Mouse (Mus musculus): ENCODE data around the gene Fxyd1.
A peak's percentile ranks its signal among the peaks of the same experiment; 100 is the strongest.

Gene Fxyd1

DNA sequence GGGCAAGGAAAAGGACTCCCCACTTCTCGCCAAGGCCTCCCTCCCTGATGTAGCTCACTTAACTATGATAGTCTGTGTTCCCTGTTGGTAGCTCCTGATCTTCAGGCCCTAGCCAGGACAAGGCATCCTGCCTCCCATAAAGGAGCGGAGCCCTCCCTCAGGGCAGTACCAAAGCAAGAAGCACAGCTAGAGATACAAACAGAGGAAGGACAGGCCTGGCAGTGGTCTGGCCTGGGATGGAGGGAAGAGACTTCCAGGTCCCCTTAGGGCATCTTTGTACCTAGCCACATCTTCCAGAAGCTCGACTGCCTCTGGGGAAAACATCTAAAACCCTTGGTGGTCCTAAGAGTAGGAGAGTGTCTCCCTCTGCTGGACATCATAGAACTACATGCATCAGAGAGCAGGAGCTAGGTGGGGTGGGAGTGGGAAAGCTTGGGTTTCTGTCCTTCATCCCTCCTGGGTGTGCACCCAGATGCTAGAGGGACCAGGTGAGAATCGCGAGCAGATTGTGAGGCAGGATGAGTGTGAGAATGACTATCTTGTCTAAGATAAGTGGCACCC, 21.0 kb upstream of the Fxyd1 start:
- peak in 1 of 2 experiments; percentile 55 for DNase-seq (ENCODE audit: low spot score in 2 of 2)

GRCm38 (mm10) chr7:31077470-31077869, 20.5 kb upstream of the Fxyd1 start:
- DNase-seq (ENCODE audit: low spot score in 2 of 2), result peak; percentile 57 to 69

- no peak for DNase-seq (ENCODE audit: low spot score in 2 of 2)
These were observed 19.5 kb upstream of the Fxyd1 start, which contains the start of gene Fxyd3 for GRCm38 (mm10) chr7:31076492-31076891. Fxyd3 (minus strand) TSS chr7:31076704.

DNA sequence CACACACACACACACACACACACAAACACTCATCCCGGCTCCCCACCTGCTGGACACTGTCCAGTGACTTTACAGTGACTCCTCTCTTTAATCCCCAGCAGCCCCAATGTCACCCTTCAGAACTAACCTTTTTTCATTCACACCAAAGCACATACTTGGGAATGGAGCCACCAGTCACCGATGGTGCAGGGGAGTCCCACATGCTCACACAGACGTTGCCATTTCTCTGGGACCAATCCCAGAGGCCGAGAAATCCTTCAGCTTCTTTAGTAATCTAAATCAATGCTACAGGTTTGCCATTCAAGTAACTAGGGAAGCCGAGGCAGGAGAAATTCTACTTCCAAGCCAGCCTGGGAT, 17.7 kb upstream of the Fxyd1 start:
- DNase-seq (ENCODE audit: low spot score in 2 of 2), result no peak

DNA sequence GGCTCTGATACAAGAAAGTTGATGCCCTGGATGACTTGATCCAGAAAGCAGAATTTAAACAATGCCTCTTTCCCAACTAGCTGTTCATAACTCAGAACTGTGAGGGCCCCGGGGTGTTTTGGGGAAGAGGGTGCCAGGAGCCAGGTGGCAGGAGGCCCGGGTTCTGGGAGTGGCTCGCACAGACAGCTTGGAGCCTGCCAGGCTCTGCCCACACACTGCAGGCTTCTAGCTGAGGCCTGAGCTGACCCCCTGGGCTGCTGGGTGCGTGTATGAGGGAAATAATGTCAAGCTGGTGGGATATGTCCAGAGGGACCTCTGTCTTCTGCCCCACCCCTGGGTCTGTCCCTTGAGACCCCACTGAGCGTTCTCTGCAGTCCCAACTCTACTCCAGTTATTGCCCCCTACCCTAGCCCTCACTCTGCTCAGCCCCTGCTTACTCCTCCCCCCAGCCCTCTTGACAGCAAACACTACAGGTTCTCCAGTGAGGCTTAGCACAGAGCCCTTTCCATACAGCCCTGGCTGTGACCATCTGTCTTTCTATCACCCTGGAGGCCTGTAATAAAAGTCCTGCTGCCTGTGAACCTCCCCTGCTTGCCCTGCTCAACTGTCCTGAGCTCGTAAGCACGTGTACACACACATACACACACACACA, 17.2 kb upstream of the Fxyd1 start:
- no peak for DNase-seq (ENCODE audit: low spot score in 2 of 2)

DNA sequence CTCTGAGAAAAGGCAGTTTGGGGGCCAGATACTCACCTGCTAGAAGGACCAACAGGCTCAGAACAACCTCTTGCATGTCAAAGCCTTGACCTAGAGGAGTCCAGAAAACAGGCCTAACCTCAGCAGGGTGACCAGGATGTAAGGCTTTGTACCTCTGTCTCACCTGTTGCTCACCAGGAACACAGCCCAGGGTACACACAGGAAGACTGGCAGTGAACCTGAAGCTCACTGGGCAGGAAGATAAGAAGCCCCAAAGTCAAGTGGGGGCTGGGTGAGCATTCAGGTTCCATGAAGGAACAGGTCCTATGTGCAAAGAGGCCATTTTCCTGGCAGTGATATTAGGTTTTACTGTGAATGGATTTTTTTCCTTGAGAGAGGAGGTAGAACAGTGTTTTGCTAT, 16.5 kb upstream of the Fxyd1 start:
- DNase-seq (ENCODE audit: low spot score in 2 of 2), result no peak

DNA sequence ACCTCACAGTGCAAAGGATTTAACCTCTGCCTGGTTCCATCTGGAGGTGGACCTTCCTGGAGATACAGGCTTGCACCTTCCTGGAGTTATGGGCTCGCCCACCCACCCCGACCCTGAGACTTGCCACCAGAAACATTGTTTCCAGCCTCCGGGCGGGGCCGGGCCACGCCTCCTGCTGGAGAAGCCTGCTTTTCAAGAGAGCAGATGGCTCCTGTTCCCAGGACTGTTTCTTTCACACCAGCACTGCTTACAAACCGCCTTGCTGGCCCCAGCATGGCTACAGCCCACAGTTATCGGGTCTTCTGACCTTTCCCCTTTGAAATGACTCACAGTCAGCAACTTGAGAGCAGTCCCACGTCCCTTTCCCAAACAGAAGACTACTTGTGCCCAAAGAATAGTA, 15.3 kb upstream of the Fxyd1 start:
- no peak for DNase-seq (ENCODE audit: low spot score in 2 of 2)

DNA sequence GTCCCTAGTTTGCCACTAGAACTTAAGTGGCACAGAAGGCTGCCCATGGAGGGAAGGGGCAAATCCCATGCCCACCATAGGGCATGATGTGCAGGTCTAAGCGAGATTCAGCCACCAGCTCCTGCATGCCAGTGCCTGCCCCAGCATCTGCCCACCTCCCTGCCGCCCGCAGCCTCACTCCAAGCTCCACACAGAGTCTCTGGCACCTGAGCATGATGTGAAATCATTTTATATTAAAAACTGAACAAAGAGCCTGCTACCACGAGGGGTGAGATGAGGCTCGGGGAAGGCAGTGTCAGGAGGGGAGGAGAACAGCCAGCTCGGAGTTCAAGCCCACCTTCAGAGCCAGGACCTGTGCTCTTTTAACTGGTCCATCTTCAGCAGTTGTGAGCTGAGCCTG, 13.3 kb upstream of the Fxyd1 start:
- DNase-seq (ENCODE audit: low spot score in 2 of 2), result no peak

GRCm38 (mm10) chr7:31069491-31069890, 12.5 kb upstream of the Fxyd1 start:
- no peak for DNase-seq (ENCODE audit: low spot score in 2 of 2)

DNA sequence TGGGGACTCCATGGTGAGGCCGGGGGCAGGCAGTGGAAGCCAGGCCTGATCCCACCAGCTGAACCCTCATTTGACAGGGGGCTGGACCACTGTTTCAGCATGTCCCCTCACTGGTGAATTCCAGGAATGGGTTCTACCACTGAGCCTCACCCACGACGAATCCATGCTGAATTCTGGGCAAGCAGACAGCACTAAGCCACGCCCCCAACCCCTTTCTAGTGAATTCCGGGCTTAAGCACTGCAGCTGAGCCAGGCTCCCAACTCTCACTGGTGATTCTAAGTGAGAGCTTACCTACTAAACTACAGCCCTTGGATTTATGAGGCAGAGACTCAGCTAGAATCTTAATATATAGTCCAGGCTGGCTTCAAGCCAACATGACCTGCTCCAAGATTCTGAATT, 10.8 kb upstream of the Fxyd1 start:
- peak in 1 of 2 experiments; percentile 40 for DNase-seq (ENCODE audit: low spot score in 2 of 2)

- no peak for DNase-seq (ENCODE audit: low spot score in 2 of 2)
These were observed 6.1 kb upstream of the Fxyd1 start for GRCm38 (mm10) chr7:31063074-31063560.

- DNase-seq (ENCODE audit: low spot score in 2 of 2), result no peak
These were observed 3.6 kb upstream of the Fxyd1 start for GRCm38 (mm10) chr7:31060621-31061010.

DNA sequence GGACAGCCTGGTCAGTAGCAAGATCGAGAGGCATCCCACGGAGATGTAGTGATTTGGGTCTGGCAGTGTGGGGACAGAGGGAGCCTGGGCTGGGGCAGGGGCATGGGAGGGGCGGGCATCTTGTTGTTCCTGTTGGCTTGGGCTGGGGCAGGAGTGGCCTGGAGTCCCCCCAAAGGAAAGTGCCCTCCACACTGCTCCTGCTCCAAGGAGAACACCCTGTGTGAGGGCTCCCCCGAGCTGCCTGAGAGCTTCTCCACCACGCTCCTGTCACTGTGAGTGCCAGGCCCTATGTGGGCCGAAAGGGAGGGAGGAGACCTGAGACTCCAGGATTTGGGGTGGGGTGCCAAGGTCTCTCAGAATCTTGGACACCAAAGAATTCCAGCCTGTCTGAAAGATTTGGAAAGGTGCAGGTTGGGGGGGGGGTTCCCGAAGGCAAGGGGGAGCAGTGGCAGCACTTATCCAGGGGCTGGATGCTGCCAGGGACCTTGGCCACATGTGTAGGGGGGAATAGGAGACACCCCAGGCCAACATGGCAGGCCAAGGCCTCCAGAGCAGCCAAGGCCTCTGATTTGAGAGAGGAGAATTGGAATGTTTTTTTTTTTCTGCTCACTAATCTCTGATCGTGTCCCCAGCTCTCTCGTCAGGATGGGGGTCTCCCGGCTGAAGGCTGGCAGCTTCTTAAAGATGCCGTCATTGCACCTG, 3.1 kb upstream of the Fxyd1 start:
- DNase-seq (ENCODE audit: low spot score in 2 of 2), result no peak

GRCm38 (mm10) chr7:31059108-31059507, 2.1 kb upstream of the Fxyd1 start, which contains the start of gene Lgi4:
Lgi4 (plus strand) TSS chr7:31059342.
- DNase-seq (ENCODE audit: low spot score in 2 of 2), result peak; percentile 78 to 79

GRCm38 (mm10) chr7:31058211-31058610, 1.2 kb upstream of the Fxyd1 start:
- no peak for DNase-seq (ENCODE audit: low spot score in 2 of 2)

DNA sequence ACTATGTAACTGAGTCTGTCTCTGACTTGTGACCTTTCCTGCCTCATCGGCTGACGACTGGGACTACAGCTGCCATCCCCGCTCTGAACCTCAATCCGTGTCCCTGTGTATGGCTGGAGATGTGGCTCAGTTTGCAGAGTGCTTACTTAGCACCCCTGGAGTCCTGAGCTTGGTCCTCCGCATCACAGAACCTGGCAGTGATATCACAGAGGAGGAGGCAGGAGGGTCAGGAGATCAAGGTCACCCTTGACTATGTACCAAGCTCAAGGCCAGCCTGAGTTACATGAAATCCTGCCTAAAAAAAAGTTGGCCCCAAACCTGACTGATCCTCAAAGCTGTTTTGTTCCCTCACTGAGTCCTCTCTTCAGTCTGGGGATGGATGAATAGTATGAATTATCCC, 731 bp upstream of the Fxyd1 start:
- no peak for DNase-seq (ENCODE audit: low spot score in 2 of 2)

- DNase-seq (ENCODE audit: low spot score in 2 of 2), result no peak
These were observed 551 bp downstream of the Fxyd1 start for GRCm38 (mm10) chr7:31056448-31056847.

DNA sequence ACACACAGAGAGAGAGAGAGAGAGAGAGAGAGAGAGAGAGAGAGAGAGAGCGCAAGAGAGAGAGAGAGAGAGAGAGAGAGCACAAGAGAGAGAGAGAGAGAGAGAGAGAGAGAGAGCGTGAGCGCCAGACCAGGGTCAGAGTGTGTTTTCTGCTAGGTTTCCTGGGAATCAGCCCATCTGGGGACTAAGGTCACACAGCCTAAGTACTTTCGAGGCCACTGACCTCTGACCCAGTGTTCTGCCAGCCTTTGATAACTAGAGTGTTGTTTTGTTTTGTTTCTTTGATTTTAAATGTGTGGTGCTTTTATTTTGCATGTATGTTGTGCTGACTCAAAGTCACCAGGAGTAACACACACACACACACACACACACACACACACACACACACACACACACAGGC, 1.1 kb downstream of the Fxyd1 start:
- no peak for DNase-seq (ENCODE audit: low spot score in 2 of 2)

GRCm38 (mm10) chr7:31055354-31055824, 1.6 kb downstream of the Fxyd1 start:
- DNase-seq (ENCODE audit: low spot score in 2 of 2), result peak; percentile 52 to 63

- DNase-seq (ENCODE audit: low spot score in 2 of 2), result no peak
These were observed 2.2 kb downstream of the Fxyd1 start for GRCm38 (mm10) chr7:31054661-31055320.

DNA sequence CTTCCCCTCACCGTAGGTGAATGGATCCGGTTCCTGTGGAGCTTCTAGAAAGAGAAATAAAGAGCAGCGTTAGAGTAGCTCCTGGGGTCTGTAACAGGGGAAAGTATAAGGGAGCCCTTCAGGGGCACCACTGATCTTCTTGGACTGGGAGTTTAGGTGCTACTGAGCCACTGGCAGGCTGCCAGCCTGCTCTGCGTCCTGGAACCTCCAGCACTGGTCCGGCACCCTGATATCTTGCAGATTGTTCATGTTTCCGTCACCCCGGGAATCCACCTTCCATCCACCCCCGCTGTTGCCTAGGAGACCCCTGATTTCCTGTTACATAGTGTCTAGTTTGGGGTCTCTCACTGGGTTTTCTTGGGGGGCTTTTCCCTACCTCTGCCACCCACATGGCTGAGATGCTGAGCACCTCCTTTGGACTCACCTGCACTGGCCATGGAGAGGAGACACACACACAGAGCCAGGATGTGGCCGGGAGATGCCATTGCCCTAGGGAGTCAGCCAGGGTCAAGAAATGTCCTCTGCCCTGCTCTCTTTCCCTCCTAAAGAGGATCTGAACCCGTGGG, 3.0 kb downstream of the Fxyd1 start:
- DNase-seq (ENCODE audit: low spot score in 2 of 2), result no peak
